Mouse (Mus musculus) left cerebral cortex, postnatal 4 days (tissue): ENCODE measurements around the gene Suv39h2. TPM values are rescaled to one million over a fixed set of nuclear protein-coding genes. Genes with fewer than 3 reads are reported as not detected.

ENCODE experiments used
- DNase-seq: peaks from one replicate; pipeline ENCODE4 v3.0.0-alpha.2; 2022
- intact Hi-C: fragments of 180-260 bp; cut with DNase I; formaldehyde crosslinking; loops from one replicate; pipeline ENCODE4 v1.15.1; 2025
- total RNA-seq, 2 experiments: library from RNA; stranded (reverse); gene quantifications; 2 replicates each; pipeline ENCODE4 v1.2.3; 2021

The Suv39h2 gene
- 1 to 10 TPM; 4.9 to 5.5 TPM for total RNA-seq

DNA sequence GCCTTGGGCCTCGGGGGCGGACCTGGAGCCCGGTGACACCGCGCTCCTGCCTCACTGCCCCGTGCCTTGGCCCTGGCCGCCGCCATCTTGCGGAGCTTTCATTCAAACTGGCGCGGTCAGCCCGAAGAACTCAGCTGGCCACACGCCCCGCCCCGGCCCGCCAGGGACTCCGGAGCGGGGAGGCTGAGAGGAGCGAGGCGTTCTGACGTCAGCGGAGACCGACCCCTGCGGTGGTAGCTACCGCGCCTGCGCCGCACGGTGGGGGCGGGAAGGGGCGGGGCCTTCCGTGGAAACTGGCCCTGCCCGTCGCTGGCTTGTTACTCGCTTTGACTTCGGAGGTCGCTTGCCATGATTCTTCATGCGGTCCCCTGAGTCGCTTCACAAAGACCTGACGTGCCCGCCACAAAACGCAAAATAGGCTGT lies at the start of gene Suv39h2:
Suv39h2 (minus strand) TSS at position 171 of the 423 bp plus-strand sequence.
- peak; percentile 99 for DNase-seq
- intact Hi-C loops: no loop called here

DNA sequence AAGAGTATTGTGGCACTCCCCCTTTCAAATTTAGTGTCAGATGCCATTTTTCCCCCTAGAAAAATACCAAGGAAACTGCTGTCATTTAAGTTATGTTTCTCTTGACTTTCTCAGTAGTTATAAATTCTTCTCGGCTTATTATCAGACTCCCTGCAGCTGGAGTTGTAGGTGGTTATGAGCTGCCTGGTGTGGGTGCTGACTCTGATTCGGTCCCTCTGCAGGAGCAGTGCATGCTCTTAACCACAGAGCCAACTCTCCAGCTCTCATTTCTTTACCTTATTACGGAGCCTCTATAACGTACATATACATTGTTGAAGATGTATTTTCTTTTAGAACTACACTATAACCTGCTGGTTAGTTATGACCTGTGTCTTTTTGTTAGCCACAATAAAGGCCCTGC lies 47.7 kb upstream of the Suv39h2 start:
- no peak for DNase-seq
- intact Hi-C loops: no loop called here

DNA sequence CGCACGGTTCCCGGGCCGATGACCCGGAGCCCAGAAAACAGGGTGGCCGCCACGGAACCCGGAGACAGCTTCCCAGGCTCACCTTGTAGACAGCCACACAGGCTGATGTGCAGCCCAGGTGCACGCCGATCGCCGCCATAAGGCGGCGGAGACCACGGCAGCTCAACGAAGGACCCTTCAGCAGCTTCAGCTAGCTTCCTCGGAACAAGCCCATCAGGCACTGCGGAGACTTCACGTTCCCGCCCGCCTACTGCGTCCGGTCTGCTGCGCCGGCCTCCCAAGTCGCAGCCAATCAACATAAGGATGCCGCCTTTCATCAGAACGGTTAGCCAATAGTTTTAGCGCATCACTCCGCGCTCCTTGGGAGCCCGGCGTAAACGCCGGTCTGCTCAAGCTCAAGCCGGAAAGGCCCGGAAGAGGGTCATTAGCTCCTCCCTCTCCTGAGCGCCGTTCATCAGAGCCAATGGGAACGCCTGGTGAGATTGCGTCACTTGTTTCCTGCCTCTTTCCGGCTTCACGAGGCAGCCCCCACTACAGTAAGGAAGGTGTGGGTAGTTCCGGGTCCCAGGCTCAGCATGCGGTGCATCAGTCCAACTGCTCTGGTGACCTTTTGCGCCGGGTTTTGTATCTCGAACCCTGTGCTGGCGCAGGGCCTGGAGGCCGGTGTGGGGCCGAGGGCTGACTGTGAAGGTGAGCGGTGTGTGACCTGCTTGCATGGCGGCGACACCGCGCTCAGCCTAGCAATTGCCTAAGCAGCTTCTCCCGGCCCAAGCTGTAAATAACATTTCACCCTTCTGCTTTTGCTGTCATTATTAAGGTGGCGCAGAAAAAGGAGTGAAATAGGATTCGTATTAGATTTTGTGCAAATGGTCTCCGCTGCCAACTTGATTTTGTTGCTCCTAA lies 38.0 kb upstream of the Suv39h2 start, which contains the start of the genes Gm45902, Hspa14 and Cdnf:
Gm45902 (minus strand) TSS at position 239 of the 903 bp plus-strand sequence.
Hspa14 (minus strand) TSS at position 263 of the 903 bp plus-strand sequence.
Cdnf (plus strand) TSS at position 479 of the 903 bp plus-strand sequence.
- intact Hi-C loops: no loop called here
- peak; percentile 95 for DNase-seq

DNA sequence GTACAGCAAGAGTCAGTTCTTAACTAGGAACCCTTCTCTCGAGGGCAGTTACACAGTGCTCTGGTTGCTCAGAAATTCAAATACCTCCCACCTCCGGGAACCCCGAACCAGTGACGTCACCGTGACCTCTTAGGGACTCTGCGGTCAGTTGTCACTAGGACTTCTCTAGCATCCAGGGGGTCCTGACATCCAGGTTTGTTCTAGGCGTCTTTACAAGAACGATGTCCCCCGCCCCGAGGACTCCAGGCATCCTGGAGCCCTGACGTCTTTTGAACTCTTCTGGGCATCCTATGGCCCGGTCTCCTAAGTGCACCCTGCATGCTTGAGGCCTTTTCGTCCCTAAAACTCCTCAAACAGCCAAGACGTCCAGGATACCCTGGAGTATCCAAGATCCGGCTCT lies 37.2 kb upstream of the Suv39h2 start:
- peak; percentile 11 for DNase-seq
- intact Hi-C loops: no loop called here

DNA sequence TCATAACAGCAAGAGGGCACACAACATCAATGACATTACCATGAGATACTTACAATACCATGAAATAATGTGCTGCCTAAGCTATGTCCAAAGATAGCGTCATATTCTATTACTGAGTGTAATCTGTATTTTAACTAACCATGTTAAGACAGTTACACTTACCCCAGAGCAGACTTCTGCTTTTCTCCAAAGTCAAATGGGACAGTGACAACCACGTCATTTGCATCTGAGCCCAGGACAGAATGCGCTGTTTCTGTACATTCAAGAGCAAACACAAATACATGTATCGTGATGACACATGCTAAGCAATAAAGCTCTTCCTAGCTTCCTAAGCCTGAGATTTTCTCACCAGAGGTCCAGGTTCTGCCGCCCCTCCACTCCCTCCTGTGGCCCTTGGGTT lies 26.1 kb upstream of the Suv39h2 start:
- DNase-seq: no peak
- intact Hi-C loops: no loop called here

DNA sequence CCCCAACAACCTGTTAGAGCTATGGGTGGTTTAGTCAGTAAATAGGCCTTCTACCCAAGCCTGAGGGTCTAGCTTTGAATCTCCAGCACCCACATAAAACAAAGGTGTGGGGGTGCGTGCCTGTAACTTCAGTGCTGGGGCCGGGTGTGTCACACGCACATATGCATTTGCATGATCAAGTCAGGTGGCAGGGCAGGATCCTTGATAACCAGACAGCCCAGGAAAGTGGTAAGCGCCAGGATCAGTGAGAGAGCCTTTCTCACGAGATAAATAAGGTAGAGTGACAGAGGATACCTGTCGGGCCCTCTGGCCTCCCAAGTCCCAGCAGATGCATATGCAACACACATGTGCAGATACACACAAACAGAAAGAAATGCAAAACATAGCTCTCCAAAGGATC lies 24.7 kb upstream of the Suv39h2 start:
- intact Hi-C loops: no loop called here

DNA sequence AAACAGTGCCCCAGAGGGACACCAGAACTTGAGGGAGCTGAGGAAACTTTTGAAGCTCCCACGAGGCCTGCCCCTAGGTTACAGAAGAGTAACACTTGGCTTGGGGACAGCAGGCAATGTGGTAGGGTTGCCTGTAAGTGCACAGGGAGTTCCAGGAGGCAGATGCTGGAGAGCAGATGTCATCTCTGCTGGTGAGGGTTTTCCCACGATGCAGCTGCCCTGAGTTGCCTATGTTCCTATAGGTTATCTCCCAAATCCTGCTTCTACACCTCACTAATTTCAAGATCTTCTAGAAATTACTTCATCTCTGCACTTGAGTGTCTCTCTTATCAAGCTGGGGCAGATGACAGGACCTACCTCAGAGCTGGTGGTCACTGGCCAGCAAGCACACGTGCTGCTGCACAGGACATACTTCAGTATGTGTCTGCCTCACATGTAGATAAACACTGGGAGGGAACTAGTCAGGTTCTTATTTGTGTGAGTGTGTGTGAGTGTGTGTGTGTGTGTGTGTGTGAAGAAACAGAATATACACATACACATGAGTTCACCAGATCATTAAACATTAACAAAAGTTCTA lies 19.1 kb upstream of the Suv39h2 start:
- intact Hi-C loops: no loop called here
- no peak for DNase-seq

More for the DNA sequence above, 24.7 kb upstream of the Suv39h2 start:
- no peak for DNase-seq

DNA sequence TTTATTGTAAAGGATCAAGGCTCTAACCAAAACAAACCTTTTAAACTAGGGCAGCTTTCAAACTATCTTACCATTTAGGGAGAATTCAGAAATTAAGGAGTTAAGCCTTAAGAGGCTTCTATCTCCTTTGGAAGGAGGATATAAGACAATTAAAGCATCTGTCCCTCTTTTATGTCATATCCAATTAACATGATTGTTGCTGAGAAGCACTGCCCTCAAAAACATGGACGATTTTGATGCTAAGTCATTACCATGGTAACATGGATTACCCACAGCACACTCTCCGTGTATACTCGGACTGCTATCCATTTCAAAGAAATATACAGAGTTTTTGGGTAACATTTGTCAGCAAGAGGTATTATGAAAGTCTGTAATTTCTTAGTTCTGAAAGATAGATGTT lies 15.0 kb upstream of the Suv39h2 start:
- no peak for DNase-seq
- intact Hi-C loops: no loop called here

DNA sequence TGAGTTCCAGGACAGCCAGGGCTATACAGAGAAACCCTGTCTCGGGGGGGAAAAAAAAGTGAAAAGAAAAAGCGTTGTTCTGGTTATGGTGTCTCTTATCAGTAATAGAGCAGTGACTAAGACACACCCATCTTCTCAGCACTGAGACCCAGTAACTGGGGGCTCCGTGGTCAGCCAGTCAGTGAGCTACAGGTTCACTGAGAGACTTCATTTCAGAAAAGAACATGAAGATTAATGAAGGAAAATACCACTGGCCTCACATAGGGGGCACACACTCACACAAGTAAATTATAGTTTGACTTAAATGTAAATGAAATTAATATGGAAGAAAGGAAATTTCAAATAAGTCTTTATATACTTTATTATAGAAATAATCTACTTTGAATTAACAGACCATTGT lies 5.4 kb upstream of the Suv39h2 start:
- no peak for DNase-seq
- intact Hi-C loops: no loop called here

DNA sequence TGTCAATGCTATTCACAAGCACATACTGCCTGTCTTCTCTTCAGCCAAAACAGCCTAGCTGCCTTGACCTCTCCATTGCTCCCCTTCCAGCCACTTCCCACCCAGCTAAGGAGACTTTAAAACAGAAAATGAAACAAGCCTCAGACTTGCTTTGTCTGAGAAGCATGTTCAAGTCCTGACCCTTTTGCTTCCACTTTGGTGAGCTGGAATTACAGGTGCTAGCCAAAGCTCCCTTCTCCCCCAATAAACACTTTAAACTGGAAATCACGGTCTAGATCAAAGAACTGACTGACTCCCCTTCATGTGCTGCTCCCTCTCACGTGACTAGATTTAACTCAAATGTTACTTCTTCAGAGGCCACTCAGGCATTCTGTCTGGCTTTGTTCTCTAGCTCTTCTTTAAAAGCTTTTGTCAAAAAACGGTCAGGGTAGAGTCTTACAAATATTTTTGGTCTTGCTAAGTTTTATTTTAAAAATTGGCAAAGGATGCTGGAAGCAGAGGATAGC lies 968 bp upstream of the Suv39h2 start:
- intact Hi-C loops: no loop called here
- no peak for DNase-seq

DNA sequence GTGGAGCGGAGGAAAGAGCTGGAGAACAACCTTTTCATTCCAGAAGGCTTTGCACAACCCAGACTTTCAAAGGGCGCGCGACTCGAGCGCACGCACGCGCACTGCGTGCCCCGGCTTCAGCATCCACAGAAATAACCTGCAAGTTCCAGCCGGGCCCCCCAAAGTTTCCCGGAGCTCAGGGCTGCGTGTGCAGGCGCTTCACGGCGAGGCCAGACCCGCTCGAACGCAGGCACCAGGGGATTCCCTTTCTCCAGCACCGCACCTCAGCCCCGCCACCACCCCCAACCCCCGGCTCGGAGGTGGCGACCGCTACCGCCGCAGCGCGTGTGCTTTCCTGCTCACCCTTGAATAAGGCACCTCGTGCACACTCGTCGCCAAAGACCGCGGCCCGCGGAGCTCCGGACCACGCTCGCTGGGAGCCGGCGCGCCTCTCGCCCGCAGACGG lies 448 bp downstream of the Suv39h2 start:
- intact Hi-C loops: no loop called here
- DNase-seq: peak; percentile 68

DNA sequence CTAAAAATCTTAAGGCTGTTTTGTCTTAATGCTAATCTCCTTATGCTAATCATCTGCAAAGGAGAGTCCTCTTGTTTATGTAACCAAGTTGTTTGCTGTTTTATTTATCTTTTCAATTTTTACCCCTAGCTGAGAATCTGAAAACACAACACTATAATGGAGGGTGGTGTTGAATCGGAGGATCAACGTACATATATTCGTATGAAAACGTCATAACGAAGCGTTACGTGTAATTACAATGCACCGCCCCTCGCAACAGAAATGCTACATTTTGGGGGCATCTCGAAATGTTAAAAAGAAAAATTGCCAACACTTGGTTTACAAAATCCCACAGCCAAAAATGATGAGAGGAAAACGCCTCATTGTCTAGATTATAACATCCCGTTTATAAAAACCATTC lies 940 bp downstream of the Suv39h2 start:
- intact Hi-C loops: no loop called here
- no peak for DNase-seq

DNA sequence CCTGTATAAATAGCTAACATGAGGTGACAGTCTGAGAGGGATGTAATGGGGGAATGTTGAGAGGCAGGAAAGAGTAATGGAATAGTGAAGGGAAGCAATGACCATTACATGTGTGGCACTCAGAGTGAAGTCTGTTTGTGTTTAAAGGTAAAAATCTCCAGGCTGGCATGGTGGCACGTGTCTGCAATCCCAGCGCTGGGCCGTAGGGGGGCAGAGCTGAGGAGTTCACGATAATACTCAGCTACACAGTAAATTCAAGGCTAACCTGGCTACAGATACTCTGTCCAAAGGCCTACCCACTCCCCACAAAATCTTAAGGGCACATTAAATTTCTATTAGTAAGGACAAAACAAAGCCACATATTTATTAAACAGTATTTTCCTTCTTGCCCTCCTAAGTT lies 18.2 kb downstream of the Suv39h2 start:
- intact Hi-C loops: no loop called here
- no peak for DNase-seq

DNA sequence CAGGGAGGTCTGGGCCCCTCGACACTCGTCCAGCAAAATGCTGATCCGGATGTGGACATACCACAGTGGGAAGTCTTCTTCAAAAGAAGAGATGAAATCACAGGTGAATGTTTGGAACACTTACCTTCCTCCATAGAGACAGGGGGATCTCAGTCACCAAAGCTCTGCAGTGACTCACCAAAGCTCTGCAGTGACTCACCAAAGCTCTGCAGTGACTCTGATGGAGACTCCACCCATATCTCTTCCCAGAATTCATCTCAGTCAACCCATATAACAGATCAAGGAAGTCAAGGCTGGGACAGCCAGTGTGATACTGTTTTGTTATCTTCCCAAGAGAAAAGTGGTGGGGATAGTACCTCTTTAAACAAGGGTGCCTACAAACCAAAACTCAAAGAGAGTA lies 21.7 kb downstream of the Suv39h2 start:
- no peak for DNase-seq
- intact Hi-C loops: no loop called here

DNA sequence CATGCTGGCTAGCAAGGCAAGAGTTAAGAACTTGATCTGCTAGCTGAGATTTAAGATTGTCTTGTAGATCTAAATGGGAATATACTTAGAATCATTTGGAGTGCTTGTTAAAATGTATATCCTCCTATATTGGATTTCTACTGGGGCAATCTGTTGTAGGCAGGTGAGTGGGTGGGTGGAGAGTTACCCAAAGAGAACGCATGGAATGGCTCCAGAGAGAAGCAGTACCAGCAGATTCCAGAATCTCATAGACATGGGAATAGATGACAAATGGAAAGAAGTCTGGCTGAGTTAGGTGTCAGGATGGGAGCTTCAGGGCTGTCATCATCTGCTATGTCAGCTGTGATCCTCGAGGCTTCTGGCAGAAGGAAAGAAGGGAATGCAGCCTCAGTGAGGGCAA lies 25.4 kb downstream of the Suv39h2 start:
- no peak for DNase-seq
- intact Hi-C loops: no loop called here

DNA sequence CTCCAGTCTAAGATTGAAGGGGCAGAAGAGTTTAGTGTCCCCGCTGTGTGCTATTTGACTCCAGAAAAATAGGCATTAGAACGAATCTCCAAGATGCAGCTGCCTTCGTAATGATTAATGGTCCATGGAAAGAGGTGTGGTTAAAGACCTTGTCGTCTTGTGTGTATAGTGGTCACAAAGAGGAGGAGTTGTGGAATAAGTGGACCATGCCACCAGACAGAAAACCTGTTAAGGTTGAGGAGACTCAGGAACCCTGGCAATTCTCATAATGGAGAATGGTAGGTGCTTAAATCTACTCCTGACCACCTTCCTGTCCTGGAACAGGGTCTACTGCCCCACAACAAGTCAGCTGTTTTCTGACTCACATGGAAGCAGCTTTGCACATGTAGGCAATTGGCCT lies 28.8 kb downstream of the Suv39h2 start:
- DNase-seq: no peak
- intact Hi-C loops: no loop called here

DNA sequence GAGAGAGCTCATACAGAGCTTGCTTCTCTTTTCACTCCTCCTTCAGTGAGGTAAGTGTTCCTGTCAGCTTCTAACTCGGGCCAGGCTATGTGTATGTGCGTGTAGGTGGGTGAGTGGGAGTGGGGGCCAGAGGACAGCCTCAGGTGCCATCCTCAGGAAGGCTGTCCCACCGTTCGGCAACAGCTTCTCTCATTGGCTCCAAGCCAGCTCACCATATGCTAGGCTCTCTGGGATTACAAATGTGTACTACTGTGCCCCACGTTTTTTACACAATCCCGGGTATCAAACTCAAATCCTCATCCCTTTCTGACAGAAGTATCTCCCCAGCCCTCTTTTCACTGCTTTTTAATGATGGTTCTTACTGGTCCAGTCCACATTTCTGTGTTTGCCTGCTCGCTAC lies 30.6 kb downstream of the Suv39h2 start:
- intact Hi-C loops: no loop called here
- DNase-seq: peak; percentile 43

DNA sequence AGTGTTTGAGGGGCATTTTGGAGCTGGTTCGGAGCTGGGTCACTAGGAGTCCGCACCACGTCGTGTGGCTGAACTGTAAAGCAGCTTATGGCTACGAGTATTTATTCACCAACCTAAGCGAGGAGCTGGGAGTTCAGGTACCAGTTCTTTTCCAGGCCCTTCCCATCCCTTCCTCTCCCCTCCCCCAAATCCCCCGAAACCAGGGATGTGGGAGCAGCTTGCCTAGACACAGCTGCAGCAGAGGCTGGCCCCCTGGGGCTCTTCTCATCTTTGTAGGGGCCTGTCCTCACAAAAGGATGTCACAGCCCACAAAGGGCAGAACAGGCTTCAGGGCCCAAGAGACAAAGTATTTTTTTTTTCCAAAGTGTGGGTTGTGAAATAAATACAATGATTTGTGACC lies 36.9 kb downstream of the Suv39h2 start:
- intact Hi-C loops: no loop called here
- no peak for DNase-seq

DNA sequence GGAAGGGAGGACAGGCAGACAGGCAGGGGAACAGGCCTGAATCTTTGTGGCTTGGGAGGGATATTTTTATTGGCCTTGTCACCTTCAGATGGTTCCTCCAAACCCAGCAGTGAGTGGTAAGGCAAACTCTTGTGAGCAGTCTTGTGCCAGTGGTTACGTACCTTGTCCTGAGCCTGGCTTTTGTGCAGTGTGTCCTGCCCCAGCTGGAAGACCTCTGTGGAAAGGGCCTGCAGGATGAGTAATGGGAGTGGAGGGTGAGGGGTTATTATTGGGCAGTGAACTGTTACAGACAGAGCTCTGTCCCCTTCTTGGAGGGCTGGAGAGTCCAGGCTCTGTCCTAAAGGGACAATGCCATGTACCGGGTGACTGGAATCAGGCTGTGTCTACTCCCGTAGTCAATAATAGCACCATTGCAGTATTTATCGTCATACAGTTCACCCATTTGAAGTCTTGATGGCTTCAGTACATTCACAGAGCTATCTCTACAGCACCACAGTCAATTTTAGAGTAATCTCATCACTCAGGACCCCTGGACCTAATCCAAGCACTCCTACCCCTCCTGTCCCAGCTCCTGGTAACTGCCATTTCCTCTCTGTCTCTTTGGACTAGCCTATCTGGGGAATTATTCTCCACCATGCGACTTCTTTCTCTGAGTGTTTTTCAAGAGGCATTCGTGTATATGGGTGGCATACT lies 39.3 kb downstream of the Suv39h2 start:
- intact Hi-C loops: no loop called here
- no peak for DNase-seq

DNA sequence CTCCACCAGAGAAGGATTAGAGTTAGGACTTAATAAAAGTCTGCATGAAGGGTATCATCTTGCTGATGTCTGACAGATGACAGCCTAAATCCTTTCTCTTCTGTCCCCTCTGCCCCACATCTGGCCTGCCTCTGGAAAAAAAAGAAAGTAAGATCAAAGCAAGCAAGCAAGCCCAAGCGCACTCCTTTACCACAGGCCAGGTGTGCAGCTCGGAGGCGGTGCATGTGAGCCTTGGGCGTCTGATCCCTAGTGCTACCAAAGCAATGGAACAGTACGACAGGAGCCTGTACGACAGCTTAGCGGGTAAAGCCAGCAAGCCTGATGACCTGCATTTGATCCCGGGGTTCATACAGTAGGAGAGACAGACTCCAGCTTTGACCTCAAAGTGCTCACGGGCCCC lies 43.9 kb downstream of the Suv39h2 start:
- intact Hi-C loops: no loop called here
- DNase-seq: no peak

DNA sequence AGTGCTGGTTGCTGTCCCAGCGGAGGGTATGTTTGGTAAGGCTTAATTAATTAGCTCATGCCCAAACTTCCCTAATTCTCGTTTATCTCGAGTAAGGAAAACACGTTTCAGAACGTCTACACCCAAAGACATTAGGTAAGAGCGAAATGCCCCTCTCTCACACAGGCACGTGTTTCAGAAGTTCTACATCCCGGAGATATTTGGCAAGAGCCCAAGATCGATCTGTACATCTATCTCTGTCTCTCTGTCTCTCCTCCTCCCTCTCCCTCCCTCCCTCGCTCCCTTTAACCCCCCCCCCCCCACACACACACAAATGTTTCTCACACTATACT lies 50.3 kb downstream of the Suv39h2 start:
- intact Hi-C loops: no loop called here
- no peak for DNase-seq
